In genomic region chr14:48421996-48422395, GRCm38 (mm10) we compare ENCODE assay signal across 8 mouse cellular contexts. TPM values are rescaled to one million over a fixed set of nuclear protein-coding genes. Genes with fewer than 3 reads are reported as not detected.
DNase-seq lines count a peak whose midpoint lies in the region; ATAC-seq and TF ChIP-seq lines count a peak whose summit lies in the region.

No protein-coding gene starts in this region.

- H3K27ac ChIP-seq in layer of hippocampus, adult 2 months = peak overlapping the region; percentile 23; the same call in 1 of the 2 replicates
- H3K27ac ChIP-seq in bone marrow macrophage, adult 2 months (ENCODE audit: insufficient read depth, low read depth, low read length) = peak overlapping the region; percentile 65
- no peak overlapping the region for H3K27ac ChIP-seq in heart, embryonic 15.5 days
- H3K27ac ChIP-seq in midbrain, embryonic 11.5 days (ENCODE audit: low read depth, low read length) = no peak overlapping the region
- no peak overlapping the region for H3K27ac ChIP-seq in forebrain, embryonic 12.5 days

- peak; percentile 76 for ATAC-seq in heart, embryonic 15.5 days (replicated peaks; ENCODE audit: insufficient number of reproducible peaks, insufficient read depth, low FRiP score, low read depth)
- peak; percentile 62 for ATAC-seq in midbrain, embryonic 11.5 days (ENCODE audit: low FRiP score)
- ATAC-seq in forebrain, embryonic 12.5 days (ENCODE audit: low FRiP score) = no peak

- no peaks in the 10 kb centered on the region for H3K36me3 ChIP-seq in heart, embryonic 15.5 days
- H3K36me3 ChIP-seq in midbrain, embryonic 11.5 days (ENCODE audit: control insufficient read depth, insufficient read depth, low read length) = no peaks in the 10 kb centered on the region
- no peaks in the 10 kb centered on the region for H3K36me3 ChIP-seq in forebrain, embryonic 12.5 days (replicated peaks)

- H3K9me3 ChIP-seq in heart, embryonic 15.5 days (replicated peaks) = no peaks in the 10 kb centered on the region
- no peaks in the 10 kb centered on the region for H3K9me3 ChIP-seq in midbrain, embryonic 11.5 days (ENCODE audit: control insufficient read depth, low read length)
- no peaks in the 10 kb centered on the region for H3K9me3 ChIP-seq in forebrain, embryonic 12.5 days

- H3K27me3 ChIP-seq in heart, embryonic 15.5 days = peaks cover 4% of the 10 kb centered on the region
- no peaks in the 10 kb centered on the region for H3K27me3 ChIP-seq in midbrain, embryonic 11.5 days (ENCODE audit: control insufficient read depth, insufficient read depth, low read length)
- peaks cover 85% of the 10 kb centered on the region for H3K27me3 ChIP-seq in forebrain, embryonic 12.5 days

- no peak for TF ChIP-seq CTCF in layer of hippocampus, adult 2 months (conservative IDR thresholded peaks at IDR 0.05)
- TF ChIP-seq CTCF in bone marrow macrophage, adult 2 months (IDR thresholded peaks at IDR 0.05; ENCODE audit: low read depth, low read length) = peak; percentile 35

- H3K9ac ChIP-seq in heart, embryonic 15.5 days = no peak overlapping the region
- no peak overlapping the region for H3K9ac ChIP-seq in midbrain, embryonic 11.5 days (ENCODE audit: low read length)
- H3K9ac ChIP-seq in forebrain, embryonic 12.5 days = no peak overlapping the region

- peaks cover 24% of the 10 kb centered on the region for H3K4me1 ChIP-seq in bone marrow macrophage, adult 2 months (ENCODE audit: control insufficient read depth, insufficient read depth, low read length)
- H3K4me1 ChIP-seq in heart, embryonic 15.5 days (replicated peaks) = peaks cover 8% of the 10 kb centered on the region; the same call in 1 of the 2 replicates
- peaks cover 8% of the 10 kb centered on the region; the same call in 1 of the 2 replicates for H3K4me1 ChIP-seq in midbrain, embryonic 11.5 days (ENCODE audit: control insufficient read depth, insufficient read depth, low read length)
- H3K4me1 ChIP-seq in forebrain, embryonic 12.5 days = peaks cover 23% of the 10 kb centered on the region

- no peak overlapping the region for H3K4me3 ChIP-seq in layer of hippocampus, adult 2 months
- peak overlapping the region; percentile 25 for H3K4me3 ChIP-seq in bone marrow macrophage, adult 2 months (ENCODE audit: insufficient read depth, low read length)
- peak overlapping the region; percentile 24; the same call in 1 of the 2 replicates for H3K4me3 ChIP-seq in heart, embryonic 15.5 days
- no peak overlapping the region for H3K4me3 ChIP-seq in midbrain, embryonic 11.5 days (ENCODE audit: low read depth, low read length)
- H3K4me3 ChIP-seq in forebrain, embryonic 12.5 days (replicated peaks) = no peak overlapping the region

- H3K4me2 ChIP-seq in heart, embryonic 15.5 days = peak overlapping the region; percentile 62
- peak overlapping the region; percentile 15; the same call in 1 of the 2 replicates for H3K4me2 ChIP-seq in midbrain, embryonic 11.5 days
- H3K4me2 ChIP-seq in forebrain, embryonic 12.5 days = no peak overlapping the region

- no peak for DNase-seq in layer of hippocampus, adult 2 months (ENCODE audit: low spot score in 2 of 2)
- no peak for DNase-seq in layer of hippocampus, postnatal 14 days (ENCODE audit: low spot score in 2 of 2)
- peak; percentile 11 to 24 for DNase-seq in kidney, postnatal 36 days
- DNase-seq in midbrain, embryonic 11.5 days (ENCODE audit: low spot score, missing footprints) = peak; percentile 88
- peak; percentile 56 to 79 for DNase-seq in thymus, adult 18-20 months

- WGBS in heart, embryonic 15.5 days = 4% methylated on average over 6 of the region's 6 CpGs
- WGBS in midbrain, embryonic 11.5 days = 13% methylated on average over 6 of the region's 6 CpGs
- 29% methylated on average over 6 of the region's 6 CpGs for WGBS in forebrain, embryonic 12.5 days

- TF ChIP-seq POLR2A in bone marrow macrophage, adult 2 months (IDR thresholded peaks at IDR 0.05; ENCODE audit: borderline replicate concordance, low read depth, low read length) = no peak

RNA-seq across cellular contexts. Expression of gene Tmem260, which starts 23.9 kb away (rescaled TPM):
- total RNA-seq in layer of hippocampus, adult 2 months (2021) = 10 to 100 TPM; 24.7 to 27.3 TPM
- total RNA-seq in layer of hippocampus, postnatal 14 days (2021) = 10 to 100 TPM; 21.6 to 22.2 TPM
- polyA plus RNA-seq in bone marrow macrophage, adult 2 months (2012; ENCODE audit: insufficient read depth, insufficient read length, missing spikeins) = 19.0 and 21.4 TPM in 2 replicates
- 10.4 and 14.0 TPM in 2 replicates for polyA plus RNA-seq in heart, embryonic 15.5 days (2015; fragmentation: Nextera tagmentation; extraction: Ambion mirVana)
- polyA plus RNA-seq in midbrain, embryonic 11.5 days (2014; fragmentation: Nextera tagmentation; extraction: Ambion mirVana) = 25.2 and 27.9 TPM in 2 replicates
- 24.7 and 26.2 TPM in 2 replicates for polyA plus RNA-seq in forebrain, embryonic 12.5 days (2016; fragmentation: Nextera tagmentation; extraction: Ambion mirVana)

Comparison
In these comparisons a context has a peak if more than half of its experiments do, and no peak if none do; other contexts are left out.
1. DNase-seq: peak in kidney, postnatal 36 days (2 of 2), midbrain, embryonic 11.5 days (single experiment) and thymus, adult 18-20 months (2 of 2); none in layer of hippocampus, adult 2 months (0 of 2) and layer of hippocampus, postnatal 14 days (0 of 2).
2. H3K27ac ChIP-seq: peak in layer of hippocampus, adult 2 months (single experiment) and bone marrow macrophage, adult 2 months (single experiment); none in heart, embryonic 15.5 days (single experiment), midbrain, embryonic 11.5 days (single experiment) and forebrain, embryonic 12.5 days (single experiment).
3. H3K4me3 ChIP-seq: peak in bone marrow macrophage, adult 2 months (single experiment) and heart, embryonic 15.5 days (single experiment); none in layer of hippocampus, adult 2 months (single experiment), midbrain, embryonic 11.5 days (single experiment) and forebrain, embryonic 12.5 days (single experiment).